Mouse (Mus musculus): Measurements from ENCODE around the gene St6galnac6. TPM values are rescaled to one million over a fixed set of nuclear protein-coding genes. Genes with fewer than 3 reads are reported as not detected.

Gene St6galnac6
- polyA plus RNA-seq, 1 experiment from 2014 or later = 38.2 TPM

- in situ Hi-C loops (cut with MboI; ENCODE audit: low pct_unique_long_range_greater_than_20kb) = no loop called here
- H3K27me3 ChIP-seq = no peaks in the 10 kb centered on the region
- ATAC-seq (no peak), DNase-seq (ENCODE audit: low read depth, low spot score) (no peak)
- CTCF ChIA-PET = interaction anchor here (0.8 kb wide), 1 partner anchor 14 kb away, joined by 3 read pairs; no protein-coding TSS in a partner anchor
- TF ChIP-seq CTCF (IDR thresholded peaks at IDR 0.05) = no peak
- POLR2A ChIA-PET = interaction anchor here (1.2 kb wide), 1 partner anchor 12 kb away, joined by 5 read pairs; no protein-coding TSS in a partner anchor
These were observed 68.3 kb downstream of the St6galnac6 start for GRCm38 (mm10) chr2:32667775-32668174.

GRCm38 (mm10) chr2:32668176-32668575, 68.7 kb downstream of the St6galnac6 start:
- ATAC-seq = no peak
- H3K27me3 ChIP-seq = no peaks in the 10 kb centered on the region
- no peak for TF ChIP-seq CTCF (IDR thresholded peaks at IDR 0.05)
- ChIA-PET CTCF (interaction anchor here (0.8 kb wide), 1 partner anchor 14 kb away, joined by 3 read pairs; no protein-coding TSS in a partner anchor), POLR2A (interaction anchor here (1.2 kb wide), 1 partner anchor 12 kb away, joined by 5 read pairs; no protein-coding TSS in a partner anchor)
- no peak for DNase-seq (ENCODE audit: low read depth, low spot score)
- in situ Hi-C loops (cut with MboI; ENCODE audit: low pct_unique_long_range_greater_than_20kb) = no loop called here

DNA sequence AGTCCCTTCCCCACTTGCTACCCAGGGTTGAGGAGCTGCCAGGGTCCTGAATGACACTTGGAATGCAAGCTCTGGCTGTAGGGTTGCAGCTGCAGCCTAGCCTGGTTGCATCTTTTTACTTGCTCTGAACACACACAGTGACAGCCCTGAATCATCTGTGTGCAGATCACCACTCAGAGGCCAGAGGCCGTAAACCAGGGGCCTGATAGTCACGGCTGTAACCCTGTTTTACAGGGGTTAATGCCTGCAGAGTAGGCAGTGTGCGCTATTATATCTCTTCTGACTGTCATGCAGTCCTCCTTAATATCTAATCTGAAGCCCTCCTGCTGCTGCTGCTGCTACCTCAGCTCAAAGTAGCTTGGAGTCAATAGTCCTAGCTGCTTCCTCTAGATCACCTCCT, 70.4 kb downstream of the St6galnac6 start:
- ChIA-PET CTCF (interaction anchor here (1.3 kb wide), 1 partner anchor 10 kb away, joined by 4 read pairs; no protein-coding TSS in a partner anchor), POLR2A (no interaction called here)
- ATAC-seq = no peak
- no peaks in the 10 kb centered on the region for H3K27me3 ChIP-seq
- TF ChIP-seq CTCF (IDR thresholded peaks at IDR 0.05) = no peak
- DNase-seq (ENCODE audit: low read depth, low spot score) = no peak
- in situ Hi-C loops (cut with MboI; ENCODE audit: low pct_unique_long_range_greater_than_20kb) = no loop called here

Other genes starting within 250 kb of the St6galnac6 start
- 69.7 TPM for gene Ciz1, start 247.4 kb upstream of the St6galnac6 start, polyA plus RNA-seq (2021)
- gene Dnm1, start 246.4 kb upstream of the St6galnac6 start, polyA plus RNA-seq (2021) = 18.0 TPM
- 89.4 TPM for gene 1110008P14Rik, start 217.8 kb upstream of the St6galnac6 start, polyA plus RNA-seq (2021)
- gene Lcn2, start 211.5 kb upstream of the St6galnac6 start, polyA plus RNA-seq (2021) = 98.7 TPM
- gene Ptges2, start 203.8 kb upstream of the St6galnac6 start, polyA plus RNA-seq (2021) = 53.1 TPM
- gene Naif1, start 149.3 kb upstream of the St6galnac6 start, polyA plus RNA-seq (2021) = 5.9 TPM
- 18.5 TPM for gene Slc25a25, start 148.3 kb upstream of the St6galnac6 start, polyA plus RNA-seq (2021)
- 11.8 TPM for gene Fam102a, start 64.4 kb upstream of the St6galnac6 start, polyA plus RNA-seq (2021)
- 59.3 TPM for gene Dpm2, start 28.9 kb upstream of the St6galnac6 start, polyA plus RNA-seq (2021)
- gene Pip5kl1, start 24.9 kb upstream of the St6galnac6 start, polyA plus RNA-seq (2021) = 0.47 TPM
- 0.08 TPM for gene 9430097D07Rik, start 24.0 kb upstream of the St6galnac6 start, polyA plus RNA-seq (2021)
- gene St6galnac4, start 12.6 kb upstream of the St6galnac6 start, polyA plus RNA-seq (2021) = 28.8 TPM
- 99.0 TPM for gene Ak1, start 22.0 kb downstream of the St6galnac6 start, polyA plus RNA-seq (2021)
- gene Eng, start 46.9 kb downstream of the St6galnac6 start, polyA plus RNA-seq (2021) = 1.5 TPM
- 28.9 TPM for gene Fpgs, start 104.4 kb downstream of the St6galnac6 start, polyA plus RNA-seq (2021)
- 93.3 TPM for gene Cdk9, start 113.4 kb downstream of the St6galnac6 start, polyA plus RNA-seq (2021)
- 3.6 TPM for gene Sh2d3c, start 121.3 kb downstream of the St6galnac6 start, polyA plus RNA-seq (2021)
- not detected for gene 6330409D20Rik, start 141.3 kb downstream of the St6galnac6 start, polyA plus RNA-seq (2021)
- 66.0 TPM for gene Tor2a, start 157.5 kb downstream of the St6galnac6 start, polyA plus RNA-seq (2021)
- gene Ttc16, start 175.9 kb downstream of the St6galnac6 start, polyA plus RNA-seq (2021) = 2.8 TPM
- gene Ptrh1, start 176.1 kb downstream of the St6galnac6 start, polyA plus RNA-seq (2021) = 19.5 TPM
- gene Cfap157, start 184.7 kb downstream of the St6galnac6 start, polyA plus RNA-seq (2021) = 1.8 TPM
- gene Stxbp1, start 247.5 kb downstream of the St6galnac6 start, polyA plus RNA-seq (2021) = 30.1 TPM

Data from Patski (cell line).